Mouse (Mus musculus): Measurements from ENCODE around the gene Scube1. TPM values are rescaled to one million over a fixed set of nuclear protein-coding genes. Genes with fewer than 3 reads are reported as not detected.

Gene Scube1
- polyA plus RNA-seq, 1 experiment, result not detected

GRCm38 (mm10) chr15:83662106-83662505 is 62.7 kb downstream of the Scube1 start:
- no peaks in the 10 kb centered on the region for H3K4me1 ChIP-seq (ENCODE audit: control insufficient read depth)
- no peaks in the 10 kb centered on the region for H3K36me3 ChIP-seq (ENCODE audit: control insufficient read depth)
- no peaks in the 10 kb centered on the region for H3K9me3 ChIP-seq (ENCODE audit: control insufficient read depth, low read length)
- no peaks in the 10 kb centered on the region; the same call in 1 of the 2 replicates for H3K27me3 ChIP-seq (ENCODE audit: control insufficient read depth)
- TF ChIP-seq TAL1 (IDR thresholded peaks at IDR 0.05; ENCODE audit: low read length) (no peak), GATA1 (IDR thresholded peaks at IDR 0.05; ENCODE audit: low read length) (no peak)
- H3K4me3 ChIP-seq (replicated peaks), result no peak overlapping the region

GRCm38 (mm10) chr15:83642518-83642917 is 82.3 kb downstream of the Scube1 start:
- no peaks in the 10 kb centered on the region for H3K27me3 ChIP-seq (ENCODE audit: control insufficient read depth)

GRCm38 (mm10) chr15:83640208-83640607 is 84.6 kb downstream of the Scube1 start:
- TF ChIP-seq TAL1 (IDR thresholded peaks at IDR 0.05; ENCODE audit: low read length), result no peak
- no peak for TF ChIP-seq GATA1 (IDR thresholded peaks at IDR 0.05; ENCODE audit: low read length)
- Histone ChIP-seq H3K4me3 (replicated peaks) (no peak overlapping the region), H3K27me3 (ENCODE audit: control insufficient read depth) (no peaks in the 10 kb centered on the region), H3K4me1 (ENCODE audit: control insufficient read depth) (no peaks in the 10 kb centered on the region), H3K36me3 (ENCODE audit: control insufficient read depth) (no peaks in the 10 kb centered on the region), H3K9me3 (ENCODE audit: control insufficient read depth, low read length) (no peaks in the 10 kb centered on the region)

More at GRCm38 (mm10) chr15:83642518-83642917, 82.3 kb downstream of the Scube1 start:
- Histone ChIP-seq H3K4me3 (replicated peaks) (no peak overlapping the region), H3K36me3 (ENCODE audit: control insufficient read depth) (no peaks in the 10 kb centered on the region), H3K9me3 (ENCODE audit: control insufficient read depth, low read length) (no peaks in the 10 kb centered on the region), H3K4me1 (ENCODE audit: control insufficient read depth) (no peaks in the 10 kb centered on the region)
- TF ChIP-seq GATA1 (IDR thresholded peaks at IDR 0.05; ENCODE audit: low read length), result no peak
- no peak for TF ChIP-seq TAL1 (IDR thresholded peaks at IDR 0.05; ENCODE audit: low read length)

- H3K4me3 ChIP-seq (replicated peaks), result no peak overlapping the region
- TF ChIP-seq TAL1 (IDR thresholded peaks at IDR 0.05; ENCODE audit: low read length) (no peak), GATA1 (IDR thresholded peaks at IDR 0.05; ENCODE audit: low read length) (no peak)
- H3K27me3 ChIP-seq (ENCODE audit: control insufficient read depth), result no peaks in the 10 kb centered on the region
- H3K36me3 ChIP-seq (ENCODE audit: control insufficient read depth), result no peaks in the 10 kb centered on the region
- no peaks in the 10 kb centered on the region for H3K4me1 ChIP-seq (ENCODE audit: control insufficient read depth)
- no peaks in the 10 kb centered on the region for H3K9me3 ChIP-seq (ENCODE audit: control insufficient read depth, low read length)
Measured at GRCm38 (mm10) chr15:83639160-83639559, 85.7 kb downstream of the Scube1 start.

GRCm38 (mm10) chr15:83638196-83638899 is 86.5 kb downstream of the Scube1 start:
- no peaks in the 10 kb centered on the region for H3K36me3 ChIP-seq (ENCODE audit: control insufficient read depth)
- no peaks in the 10 kb centered on the region for H3K27me3 ChIP-seq (ENCODE audit: control insufficient read depth)
- TF ChIP-seq GATA1 (IDR thresholded peaks at IDR 0.05; ENCODE audit: low read length), result no peak
- no peak for TF ChIP-seq TAL1 (IDR thresholded peaks at IDR 0.05; ENCODE audit: low read length)
- no peak overlapping the region for H3K4me3 ChIP-seq (replicated peaks)
- H3K4me1 ChIP-seq (ENCODE audit: control insufficient read depth), result no peaks in the 10 kb centered on the region
- no peaks in the 10 kb centered on the region for H3K9me3 ChIP-seq (ENCODE audit: control insufficient read depth, low read length)

GRCm38 (mm10) chr15:83636759-83637158 is 88.1 kb downstream of the Scube1 start:
- Histone ChIP-seq H3K4me1 (ENCODE audit: control insufficient read depth) (no peaks in the 10 kb centered on the region), H3K27me3 (ENCODE audit: control insufficient read depth) (no peaks in the 10 kb centered on the region), H3K36me3 (ENCODE audit: control insufficient read depth) (no peaks in the 10 kb centered on the region), H3K4me3 (replicated peaks) (no peak overlapping the region), H3K9me3 (ENCODE audit: control insufficient read depth, low read length) (no peaks in the 10 kb centered on the region)
- TF ChIP-seq TAL1 (IDR thresholded peaks at IDR 0.05; ENCODE audit: low read length) (no peak), GATA1 (IDR thresholded peaks at IDR 0.05; ENCODE audit: low read length) (no peak)

GRCm38 (mm10) chr15:83635251-83635650 is 89.6 kb downstream of the Scube1 start:
- H3K4me3 ChIP-seq (replicated peaks), result no peak overlapping the region
- no peak for TF ChIP-seq TAL1 (IDR thresholded peaks at IDR 0.05; ENCODE audit: low read length)
- no peak for TF ChIP-seq GATA1 (IDR thresholded peaks at IDR 0.05; ENCODE audit: low read length)
- H3K4me1 ChIP-seq (ENCODE audit: control insufficient read depth), result no peaks in the 10 kb centered on the region
- no peaks in the 10 kb centered on the region for H3K27me3 ChIP-seq (ENCODE audit: control insufficient read depth)
- H3K9me3 ChIP-seq (ENCODE audit: control insufficient read depth, low read length), result no peaks in the 10 kb centered on the region; the same call in 1 of the 2 replicates
- no peaks in the 10 kb centered on the region for H3K36me3 ChIP-seq (ENCODE audit: control insufficient read depth)

GRCm38 (mm10) chr15:83634076-83634475 is 90.7 kb downstream of the Scube1 start:
- no peak for TF ChIP-seq TAL1 (IDR thresholded peaks at IDR 0.05; ENCODE audit: low read length)
- no peak for TF ChIP-seq GATA1 (IDR thresholded peaks at IDR 0.05; ENCODE audit: low read length)
- Histone ChIP-seq H3K36me3 (ENCODE audit: control insufficient read depth) (no peaks in the 10 kb centered on the region), H3K27me3 (ENCODE audit: control insufficient read depth) (no peaks in the 10 kb centered on the region; the same call in 1 of the 2 replicates), H3K4me3 (replicated peaks) (no peak overlapping the region), H3K4me1 (ENCODE audit: control insufficient read depth) (no peaks in the 10 kb centered on the region), H3K9me3 (ENCODE audit: control insufficient read depth, low read length) (peaks cover 8% of the 10 kb centered on the region)

GRCm38 (mm10) chr15:83631071-83631470 is 93.8 kb downstream of the Scube1 start:
- Histone ChIP-seq H3K9me3 (ENCODE audit: control insufficient read depth, low read length) (peaks cover 8% of the 10 kb centered on the region), H3K27me3 (ENCODE audit: control insufficient read depth) (no peaks in the 10 kb centered on the region; the same call in 1 of the 2 replicates), H3K36me3 (ENCODE audit: control insufficient read depth) (no peaks in the 10 kb centered on the region), H3K4me3 (replicated peaks) (no peak overlapping the region), H3K4me1 (ENCODE audit: control insufficient read depth) (no peaks in the 10 kb centered on the region)
- TF ChIP-seq GATA1 (IDR thresholded peaks at IDR 0.05; ENCODE audit: low read length), result no peak
- TF ChIP-seq TAL1 (IDR thresholded peaks at IDR 0.05; ENCODE audit: low read length), result no peak

All from erythroblast, embryonic 14.5 days (primary cell).